Mouse (Mus musculus) mature B cell (primary cell): ENCODE measurements around the gene Hoxd13.

Experiments used
- in situ Hi-C: fragments of 300-500 bp; cut with MboI; formaldehyde crosslinking; loops from 2 replicates; pipeline ENCODE4 v1.14.3; 2019

Gene Hoxd13

DNA sequence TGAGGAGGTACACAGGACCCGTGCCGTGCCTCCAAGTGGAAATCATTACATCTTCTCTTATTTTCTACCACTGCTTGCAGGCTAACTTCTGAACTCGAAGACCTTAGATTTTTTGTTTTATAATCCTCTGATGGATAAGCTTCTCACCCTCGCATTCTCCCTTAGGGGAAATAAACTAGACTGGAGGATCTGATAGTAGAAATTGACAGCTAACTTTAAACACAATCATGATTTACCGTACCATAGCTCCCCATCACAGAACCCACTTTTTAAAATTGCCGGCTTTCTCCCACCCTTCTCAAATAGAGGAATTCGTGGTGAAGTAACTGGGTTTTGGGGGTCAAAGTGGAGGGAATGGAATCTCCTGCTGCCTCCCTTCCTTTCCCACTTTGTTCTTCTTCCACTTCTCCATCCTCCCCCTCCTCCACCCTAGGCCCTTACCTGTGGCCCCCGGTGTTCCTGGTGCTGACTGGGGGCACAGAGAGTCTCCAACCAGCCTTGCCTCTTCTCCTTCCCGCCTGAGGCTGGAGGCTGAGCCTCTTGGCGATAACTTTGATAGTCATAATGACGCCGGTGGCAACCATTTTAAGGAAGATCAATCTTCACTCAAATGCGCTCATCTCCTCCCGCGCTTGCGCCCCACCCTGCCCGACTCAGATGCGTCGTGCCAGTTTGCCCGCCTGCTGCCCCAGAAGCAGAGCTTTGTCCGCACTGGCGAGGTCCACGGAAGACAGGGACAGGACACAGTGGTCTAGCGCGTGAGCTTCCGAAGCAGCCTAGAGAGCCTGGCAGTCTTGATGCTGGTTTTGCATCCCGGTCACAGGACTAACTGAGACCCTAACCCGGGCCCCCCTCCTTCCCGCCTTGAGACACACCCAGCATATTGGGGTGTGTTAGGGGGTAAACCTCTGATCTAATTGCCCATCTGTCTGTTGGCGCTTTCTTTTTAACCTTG, 7.4 kb upstream of the Hoxd13 start:
- in situ Hi-C loops, result loop anchor here (25.0 kb wide), 1 partner anchor 1098 kb away; no protein-coding TSS in a partner anchor

DNA sequence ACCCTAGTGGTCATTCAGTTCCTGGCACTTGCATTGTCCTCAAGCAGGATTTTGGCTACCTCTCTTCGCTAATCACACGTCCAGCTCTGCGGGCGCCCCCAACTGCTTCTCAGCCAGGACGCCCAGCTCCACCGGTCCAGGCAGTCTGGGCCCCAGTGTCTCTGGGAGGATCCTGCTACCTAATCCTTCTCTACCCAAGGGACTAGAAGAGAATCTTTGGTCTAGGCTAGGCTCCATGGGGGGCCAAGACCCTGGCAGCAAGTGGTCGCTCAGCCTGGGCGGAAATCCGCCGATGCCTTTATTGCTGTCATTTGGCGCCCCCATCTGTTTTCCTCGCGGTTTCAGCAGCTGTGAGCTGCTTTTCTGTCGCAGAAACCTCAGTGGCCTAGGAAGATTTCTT, 6.4 kb upstream of the Hoxd13 start:
- in situ Hi-C loops, result loop anchor here (25.0 kb wide), 1 partner anchor 1099 kb away; no protein-coding TSS in a partner anchor

DNA sequence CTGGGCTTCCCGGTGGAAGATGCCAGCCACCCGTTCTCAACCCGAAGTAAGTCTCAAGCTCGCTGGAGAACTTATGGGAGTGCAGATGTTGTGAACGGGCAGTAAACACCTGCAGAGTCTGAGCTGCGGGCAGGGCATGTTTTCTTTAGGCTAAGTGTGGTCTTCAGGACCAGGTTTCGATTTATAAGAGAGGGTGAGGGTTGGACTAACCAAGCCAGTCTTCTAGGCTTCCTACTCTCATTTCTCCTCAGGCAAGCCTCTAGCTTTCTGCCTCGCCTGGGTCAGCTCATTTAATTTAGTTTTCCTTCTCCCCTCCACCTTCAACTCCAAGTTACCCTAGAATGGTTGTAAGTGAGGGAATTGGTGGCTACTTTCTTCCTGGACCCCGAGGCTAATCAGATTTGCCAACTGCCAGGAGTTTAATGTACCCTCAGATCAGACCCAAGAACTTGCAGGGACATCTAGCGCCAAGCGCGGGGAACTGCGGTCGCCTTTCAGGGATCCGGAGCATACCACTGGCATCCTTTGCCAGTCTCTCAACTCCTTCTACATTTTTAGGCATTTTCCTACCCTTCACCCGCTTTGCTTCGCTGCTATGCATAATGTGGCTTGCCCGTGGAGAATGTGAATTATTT, 4.7 kb upstream of the Hoxd13 start:
- in situ Hi-C loops, result loop anchor here (25.0 kb wide), 1 partner anchor 1101 kb away; no protein-coding TSS in a partner anchor

DNA sequence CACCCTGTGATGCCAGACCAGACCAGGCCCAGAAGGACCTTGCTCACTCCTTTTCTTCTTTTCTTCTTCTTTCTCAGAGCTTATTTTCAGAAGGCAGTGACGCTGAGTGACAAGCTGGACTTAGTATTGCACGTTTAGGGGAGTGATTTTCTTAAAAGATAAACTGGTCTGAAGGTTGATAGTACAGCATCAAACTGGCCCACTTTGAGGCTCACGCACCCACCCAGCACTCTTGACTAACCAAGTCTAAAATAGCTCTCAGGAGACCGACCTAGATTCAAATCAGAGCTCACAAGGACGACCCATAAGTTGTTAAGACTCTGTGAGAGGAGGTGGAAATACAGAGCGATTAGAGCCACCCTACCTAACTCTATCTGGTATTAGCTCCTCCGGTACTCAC, 1.7 kb upstream of the Hoxd13 start:
- in situ Hi-C loops, result loop anchor here (25.0 kb wide), 1 partner anchor 1104 kb away; no protein-coding TSS in a partner anchor

DNA sequence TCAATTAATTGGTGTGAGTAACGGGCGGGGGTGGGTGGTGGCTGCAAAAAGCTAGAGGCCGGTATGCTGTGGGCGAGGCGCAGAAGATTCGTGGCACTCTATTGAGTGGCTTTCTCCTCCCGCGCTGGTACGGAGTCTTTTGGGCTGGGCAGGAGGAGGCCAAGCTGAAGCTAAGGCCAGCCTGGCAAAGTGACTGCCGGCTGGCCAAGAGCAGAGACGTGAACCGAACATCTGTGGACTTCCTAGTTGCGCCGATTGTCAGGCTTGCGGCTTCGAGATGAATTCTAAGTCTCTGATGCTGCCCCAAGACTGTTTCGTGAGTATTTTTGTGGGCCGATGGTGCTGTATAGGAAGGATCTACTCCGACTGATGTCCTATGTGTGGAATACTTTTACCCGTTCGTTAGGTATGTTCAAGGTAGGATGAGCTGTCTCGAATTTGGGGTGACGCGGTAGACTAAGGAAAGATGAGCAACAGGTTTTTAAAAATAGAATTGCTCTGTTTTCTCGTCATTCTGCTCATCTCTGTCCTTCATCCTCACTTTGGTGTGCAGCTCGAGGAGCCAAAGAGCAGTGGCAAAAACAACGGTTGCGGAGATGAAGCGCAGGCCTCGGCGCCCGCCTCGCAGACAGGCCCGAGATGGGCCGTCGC, 794 bp upstream of the Hoxd13 start:
- in situ Hi-C loops, result loop anchor here (25.0 kb wide), 1 partner anchor 1105 kb away; no protein-coding TSS in a partner anchor

DNA sequence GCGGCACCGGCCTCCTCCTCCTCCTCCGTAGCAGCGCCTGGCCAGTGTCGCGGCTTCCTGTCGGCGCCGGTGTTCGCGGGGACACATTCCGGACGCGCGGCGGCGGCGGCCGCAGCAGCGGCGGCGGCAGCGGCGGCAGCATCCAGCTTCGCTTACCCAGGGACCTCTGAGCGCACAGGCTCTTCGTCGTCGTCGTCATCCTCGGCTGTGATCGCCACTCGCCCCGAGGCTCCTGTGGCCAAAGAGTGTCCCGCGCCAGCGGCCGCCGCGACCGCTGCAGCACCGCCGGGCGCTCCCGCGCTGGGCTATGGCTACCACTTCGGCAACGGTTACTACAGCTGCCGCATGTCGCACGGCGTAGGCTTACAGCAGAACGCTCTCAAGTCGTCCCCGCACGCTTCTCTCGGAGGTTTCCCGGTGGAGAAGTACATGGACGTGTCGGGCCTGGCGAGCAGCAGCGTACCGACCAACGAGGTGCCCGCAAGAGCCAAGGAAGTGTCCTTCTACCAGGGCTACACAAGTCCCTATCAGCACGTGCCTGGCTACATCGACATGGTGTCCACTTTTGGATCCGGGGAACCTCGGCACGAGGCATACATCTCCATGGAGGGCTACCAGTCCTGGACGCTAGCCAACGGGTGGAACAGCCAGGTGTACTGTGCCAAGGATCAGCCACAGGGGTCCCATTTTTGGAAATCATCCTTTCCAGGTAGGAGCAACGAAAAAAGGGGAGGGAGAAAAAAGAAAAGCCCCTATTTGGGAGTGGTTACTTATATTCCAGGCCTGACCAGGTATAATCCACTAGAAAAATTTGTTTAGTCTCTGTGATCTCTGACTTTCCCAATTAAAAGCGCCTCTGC, 490 bp downstream of the Hoxd13 start:
- in situ Hi-C loops, result loop anchor here (25.0 kb wide), 1 partner anchor 1106 kb away; no protein-coding TSS in a partner anchor

DNA sequence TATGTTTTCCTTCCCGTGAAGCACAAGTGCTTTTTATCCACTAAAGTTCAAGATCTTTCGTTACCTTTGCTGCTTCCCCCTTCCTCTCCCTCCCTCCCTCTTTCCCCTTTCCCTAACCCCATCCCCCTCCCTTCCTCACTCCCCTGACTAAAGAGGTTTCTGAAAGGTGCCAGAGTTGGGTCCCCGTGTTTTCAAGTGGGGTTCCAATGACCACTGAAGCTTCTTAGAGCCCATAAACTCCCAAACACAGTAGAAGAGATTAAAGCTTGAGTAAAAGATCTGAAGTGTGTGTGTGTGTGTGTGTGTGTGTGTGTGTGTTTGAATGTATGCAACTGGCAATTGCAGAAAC, 1.1 kb downstream of the Hoxd13 start:
- in situ Hi-C loops, result loop anchor here (25.0 kb wide), 1 partner anchor 1107 kb away; no protein-coding TSS in a partner anchor

DNA sequence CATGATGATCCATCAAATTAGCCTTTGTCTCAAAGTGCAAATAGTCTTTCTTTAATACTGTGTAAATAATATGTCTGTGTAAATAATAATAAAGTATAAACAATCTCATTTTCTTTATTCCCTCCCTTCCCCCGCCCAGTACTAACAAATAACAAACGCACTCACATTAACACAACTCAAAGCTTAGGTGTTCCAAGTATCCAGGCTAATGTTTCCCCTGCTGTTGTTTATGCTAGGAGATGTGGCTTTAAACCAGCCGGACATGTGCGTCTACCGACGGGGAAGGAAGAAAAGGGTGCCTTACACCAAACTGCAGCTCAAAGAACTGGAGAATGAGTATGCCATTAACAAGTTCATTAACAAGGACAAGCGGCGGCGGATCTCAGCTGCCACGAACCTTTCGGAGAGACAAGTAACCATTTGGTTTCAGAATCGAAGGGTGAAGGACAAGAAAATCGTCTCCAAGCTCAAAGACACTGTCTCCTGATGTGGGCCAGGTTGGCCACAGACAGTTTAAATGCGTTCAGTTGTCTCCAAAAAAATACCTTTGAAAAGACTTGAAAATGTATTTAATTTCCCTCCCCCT, 1.6 kb downstream of the Hoxd13 start:
- in situ Hi-C loops, result loop anchor here (25.0 kb wide), 1 partner anchor 1107 kb away; no protein-coding TSS in a partner anchor

DNA sequence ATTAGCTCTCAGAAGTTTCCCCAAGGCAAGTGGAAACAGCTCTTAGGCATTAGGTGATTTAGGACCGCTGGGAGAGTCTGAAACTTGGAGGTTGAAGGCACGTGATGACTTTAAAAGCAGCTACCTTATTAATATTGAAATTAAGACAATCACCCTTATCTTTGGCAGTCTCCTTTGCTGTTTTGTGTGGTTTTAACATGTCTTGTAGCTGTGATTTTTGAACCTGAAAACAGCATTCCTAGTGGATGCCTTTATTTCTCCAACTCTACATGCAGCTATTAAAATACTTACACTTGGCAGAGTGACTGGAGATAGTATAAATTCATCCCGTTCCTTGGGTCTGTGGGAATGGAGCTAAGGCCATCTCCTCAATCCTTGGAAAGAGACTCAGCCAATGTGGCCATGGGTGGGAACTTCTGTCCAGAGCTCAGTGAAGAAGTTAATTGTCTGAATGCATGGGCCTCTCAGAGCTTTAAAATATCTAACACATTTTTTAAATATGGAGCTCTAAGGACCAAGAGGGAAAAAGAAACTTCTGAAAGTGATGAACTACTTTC, 2.6 kb downstream of the Hoxd13 start:
- in situ Hi-C loops, result loop anchor here (25.0 kb wide), 1 partner anchor 1108 kb away; no protein-coding TSS in a partner anchor

DNA sequence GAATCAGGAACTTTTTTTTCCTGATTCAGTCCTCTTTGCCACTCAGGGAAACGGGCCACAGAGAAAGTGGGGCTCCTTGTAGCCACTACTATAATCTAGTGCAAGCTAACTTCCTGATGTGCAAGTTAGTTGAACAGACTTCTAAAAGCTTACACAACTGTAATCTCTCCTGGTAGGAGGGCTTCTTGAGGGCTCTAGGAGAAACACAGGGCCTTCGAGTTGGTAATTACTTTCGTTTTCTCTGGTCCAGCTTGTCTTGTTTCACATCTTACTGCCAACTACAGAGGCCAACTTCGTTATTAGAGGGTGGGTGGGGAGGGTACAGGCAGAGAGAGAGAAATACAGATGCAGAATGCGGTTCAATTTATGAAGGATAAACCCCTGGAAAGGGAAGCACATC, 3.7 kb downstream of the Hoxd13 start:
- in situ Hi-C loops, result loop anchor here (25.0 kb wide), 1 partner anchor 1110 kb away; no protein-coding TSS in a partner anchor

DNA sequence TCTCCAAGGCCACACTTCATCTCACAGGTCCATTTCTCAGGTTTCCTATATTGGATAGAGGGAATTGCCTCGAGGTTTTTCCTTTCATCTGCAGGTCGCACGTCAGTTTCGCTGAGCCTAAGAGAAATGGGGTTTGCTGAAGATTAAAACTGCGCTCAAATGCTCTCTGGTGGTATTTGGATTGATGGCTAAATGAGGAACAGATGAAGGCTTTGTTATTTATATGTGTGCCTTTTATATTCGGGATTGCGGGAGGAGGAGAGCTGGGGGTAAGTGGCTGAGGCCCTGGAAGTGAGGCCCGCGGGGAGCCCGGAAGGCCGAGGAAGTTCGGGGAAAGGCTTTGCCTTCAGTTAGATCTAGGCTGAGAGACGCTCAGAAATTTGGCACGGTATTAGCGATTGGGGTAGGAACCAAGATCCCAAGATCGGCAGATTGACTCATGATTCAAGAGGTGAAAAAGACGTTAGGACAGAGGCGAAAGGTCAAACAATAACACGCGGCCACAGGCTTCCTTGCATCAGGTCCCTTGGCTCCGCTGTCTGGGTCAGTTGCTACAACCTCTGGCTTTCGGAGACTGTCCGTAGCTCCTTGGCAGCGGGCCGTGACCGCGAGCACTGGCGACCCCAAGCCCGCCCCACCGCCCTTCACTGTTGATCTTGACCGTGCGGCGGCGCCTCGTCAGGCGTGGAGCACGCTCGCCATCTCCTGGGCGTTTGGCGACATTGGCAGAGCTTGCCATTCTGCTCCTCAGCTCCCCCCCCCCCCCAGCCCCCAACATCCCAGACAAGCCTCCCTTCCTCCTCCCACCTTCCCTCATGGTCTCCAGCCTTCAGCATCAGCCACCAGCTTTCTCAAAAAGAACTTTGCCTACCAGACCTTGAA, 4.6 kb downstream of the Hoxd13 start:
- in situ Hi-C loops, result loop anchor here (25.0 kb wide), 1 partner anchor 1110 kb away; no protein-coding TSS in a partner anchor

DNA sequence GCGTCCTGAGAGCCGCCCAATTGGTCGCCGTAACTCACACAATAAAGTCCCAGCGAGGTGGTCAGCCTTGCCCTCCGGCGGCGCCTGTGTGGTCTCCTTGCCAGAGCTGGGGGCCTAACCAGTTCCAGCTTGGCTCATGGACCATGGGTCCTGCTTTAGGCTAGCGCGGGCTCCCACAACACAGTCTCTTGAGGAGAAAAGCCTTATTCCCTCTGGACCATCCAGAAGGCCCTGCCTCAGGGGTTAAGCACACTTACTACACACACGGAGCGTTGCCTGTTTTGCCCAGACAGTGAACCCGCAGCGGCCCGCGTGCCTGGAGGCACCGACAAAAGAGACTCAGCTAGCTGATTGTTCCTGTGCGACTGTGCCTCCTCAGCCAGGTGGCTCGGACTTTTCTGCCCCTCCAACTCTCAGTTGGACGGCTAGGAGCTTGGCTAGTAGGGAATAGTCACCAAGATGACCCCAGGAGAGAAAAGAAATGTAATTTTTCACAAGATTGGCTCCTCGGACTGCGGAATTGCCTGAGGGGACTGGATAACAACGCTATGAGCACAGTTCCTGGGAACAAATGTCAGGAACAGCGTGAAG, 5.8 kb downstream of the Hoxd13 start:
- in situ Hi-C loops, result loop anchor here (25.0 kb wide), 1 partner anchor 1112 kb away; no protein-coding TSS in a partner anchor

DNA sequence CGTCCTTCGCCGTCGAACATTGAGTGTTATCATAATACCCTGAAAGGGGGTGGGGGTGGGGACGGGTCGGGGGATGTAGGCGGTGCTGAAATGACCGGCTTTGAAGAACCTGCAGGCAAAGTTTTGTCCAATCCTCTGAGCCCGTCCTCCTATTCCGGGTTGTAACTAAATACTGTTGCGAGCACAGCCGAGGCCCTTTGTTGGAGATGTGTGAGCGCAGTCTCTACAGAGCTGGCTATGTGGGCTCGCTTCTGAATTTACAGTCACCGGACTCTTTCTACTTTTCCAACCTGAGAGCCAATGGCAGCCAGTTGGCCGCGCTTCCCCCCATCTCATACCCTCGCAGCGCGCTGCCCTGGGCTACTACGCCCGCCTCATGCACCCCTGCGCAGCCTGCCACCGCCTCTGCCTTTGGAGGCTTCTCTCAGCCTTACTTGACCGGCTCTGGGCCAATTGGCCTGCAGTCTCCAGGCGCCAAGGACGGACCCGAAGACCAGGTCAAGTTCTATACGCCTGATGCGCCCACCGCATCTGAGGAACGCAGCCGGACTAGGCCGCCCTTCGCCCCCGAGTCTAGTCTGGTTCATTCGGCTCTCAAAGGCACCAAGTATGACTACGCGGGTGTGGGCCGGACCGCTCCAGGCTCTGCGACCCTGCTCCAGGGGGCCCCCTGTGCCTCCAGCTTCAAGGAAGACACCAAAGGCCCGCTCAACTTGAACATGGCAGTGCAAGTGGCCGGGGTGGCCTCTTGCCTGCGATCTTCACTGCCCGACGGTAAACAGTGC, 7.0 kb downstream of the Hoxd13 start, which contains the start of gene Hoxd12:
Hoxd12 (plus strand) TSS at position 133 of the 785 bp plus-strand sequence.
- in situ Hi-C loops, result loop anchor here (25.0 kb wide), 1 partner anchor 1113 kb away; no protein-coding TSS in a partner anchor

DNA sequence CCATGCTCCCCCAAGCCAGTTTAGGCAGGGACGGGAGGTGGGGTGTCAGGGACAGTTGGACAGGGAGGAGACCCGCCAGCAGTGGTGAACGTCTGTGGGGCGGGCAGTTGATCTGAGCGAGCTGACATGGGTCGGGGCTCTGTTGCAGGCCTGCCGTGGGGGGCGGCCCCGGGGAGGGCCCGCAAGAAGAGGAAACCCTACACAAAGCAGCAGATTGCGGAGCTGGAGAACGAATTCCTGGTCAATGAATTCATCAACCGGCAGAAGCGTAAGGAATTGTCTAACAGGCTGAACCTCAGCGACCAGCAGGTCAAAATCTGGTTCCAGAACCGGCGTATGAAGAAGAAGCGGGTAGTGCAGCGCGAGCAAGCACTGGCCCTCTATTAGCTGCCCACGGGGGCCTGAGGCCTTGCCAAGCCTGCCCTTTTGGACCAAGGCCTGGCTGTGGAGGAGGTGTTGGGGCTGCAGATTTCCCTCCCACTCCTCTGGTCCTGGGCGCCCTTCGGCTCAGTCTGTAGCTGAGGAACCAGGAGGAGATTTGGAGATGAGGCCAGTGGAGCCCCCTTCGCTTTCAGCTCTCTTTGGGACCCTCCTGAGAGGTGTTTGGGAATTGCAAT, 7.7 kb downstream of the Hoxd13 start:
- in situ Hi-C loops, result no loop called here

DNA sequence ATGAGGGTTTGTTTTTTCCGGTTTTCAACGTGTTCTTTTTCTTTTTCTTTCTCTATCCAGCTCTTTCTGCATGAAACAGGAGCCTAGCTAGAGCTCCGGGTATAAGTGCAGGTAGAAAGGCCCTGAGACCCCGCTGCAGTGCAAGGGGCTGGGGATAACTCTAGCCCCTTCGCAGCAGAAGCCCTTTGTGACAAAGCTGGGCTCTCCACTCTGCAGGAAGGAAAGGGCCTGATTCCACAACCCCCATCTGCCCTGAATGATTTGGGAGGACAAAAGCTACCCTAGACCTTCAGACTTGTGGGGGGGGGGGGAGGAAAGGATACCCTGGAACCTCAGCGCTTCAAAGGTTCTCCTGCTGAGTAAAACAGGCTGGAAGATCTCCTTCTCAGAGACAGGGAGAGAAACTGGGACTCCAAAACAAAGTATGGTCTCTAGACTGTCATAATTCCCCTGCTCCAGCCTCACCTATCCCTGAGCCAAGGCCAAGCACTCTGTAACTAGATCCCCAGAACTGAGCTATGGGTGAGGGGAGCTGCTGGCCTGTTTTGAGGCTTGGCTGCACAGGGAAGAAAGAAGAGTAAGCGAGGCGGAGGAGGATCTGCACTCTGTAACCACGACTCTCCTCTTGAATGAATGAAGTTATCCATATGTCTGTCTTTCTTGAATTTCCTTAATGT, 8.4 kb downstream of the Hoxd13 start:
- in situ Hi-C loops, result no loop called here

DNA sequence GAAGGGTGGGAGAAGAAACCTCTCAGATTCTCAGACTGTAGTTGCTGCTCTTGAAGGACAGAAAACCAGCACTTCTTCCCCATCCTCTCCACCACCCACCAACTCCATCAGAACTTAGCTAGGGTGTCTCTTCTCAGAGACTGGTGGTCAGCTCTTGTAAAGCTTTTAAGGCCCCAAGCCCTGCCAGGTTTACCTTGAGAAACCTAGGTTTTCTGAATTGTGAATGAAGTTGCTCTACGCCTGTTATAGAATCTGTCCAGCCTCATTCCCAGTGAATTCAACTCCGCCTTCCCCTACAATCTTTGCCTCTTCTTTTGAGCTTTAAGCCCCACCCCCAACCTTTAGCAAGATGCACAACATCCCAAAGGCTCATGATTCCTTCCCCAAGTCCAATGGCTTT, 9.0 kb downstream of the Hoxd13 start:
- in situ Hi-C loops, result no loop called here
